7 mouse cellular contexts compared by ENCODE assay signal in the genomic region with DNA sequence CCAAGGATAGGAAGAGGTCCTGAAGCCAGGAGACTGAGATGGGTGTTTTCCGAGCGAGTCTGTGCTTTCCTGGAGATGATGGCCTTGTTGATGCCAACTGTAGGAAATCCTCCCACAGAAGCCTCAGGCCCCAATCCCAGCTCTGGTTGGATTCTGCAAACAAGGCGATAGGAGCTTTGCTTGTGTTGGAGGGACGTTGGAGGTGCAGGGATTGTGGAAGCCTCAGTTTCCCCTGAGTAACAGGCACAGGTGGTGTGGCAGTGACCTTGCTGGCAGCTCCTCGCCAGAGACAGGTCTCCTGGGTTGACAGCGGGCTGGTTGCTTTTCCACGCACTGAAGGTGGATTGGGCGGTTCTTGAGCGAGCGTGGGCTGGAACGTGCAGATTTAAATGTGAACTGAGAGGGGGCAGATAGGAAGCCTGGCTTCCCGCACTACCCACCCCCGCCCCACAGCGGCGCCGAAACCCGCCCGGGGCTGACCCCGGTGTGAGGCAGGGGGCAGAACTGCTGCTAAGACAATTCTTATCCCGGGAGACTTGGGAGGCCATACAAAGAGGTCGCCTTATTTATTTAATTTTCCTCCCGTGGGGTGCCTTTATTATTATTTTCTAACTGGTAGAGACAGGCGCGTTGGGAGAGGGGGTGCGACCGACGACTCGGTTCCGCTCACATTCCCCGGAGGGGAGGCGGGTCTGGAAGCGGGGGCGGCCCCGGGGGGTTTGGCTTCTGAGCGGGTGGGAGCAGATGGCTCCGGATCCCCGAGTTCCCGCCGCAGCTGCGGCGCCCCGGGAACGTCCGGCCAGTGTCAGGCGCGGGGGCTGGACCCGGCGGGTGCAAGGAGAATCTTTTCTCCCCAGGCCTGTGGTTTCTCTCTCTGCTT. TPM values are rescaled to one million over a fixed set of nuclear protein-coding genes. Genes with fewer than 3 reads are reported as not detected.
DNase-seq lines count a peak whose midpoint lies in the region; ATAC-seq lines count a peak whose summit lies in the region.

No protein-coding gene starts in this region.

- no peak overlapping the region for H3K27ac ChIP-seq in forebrain, embryonic 10.5 days
- H3K27ac ChIP-seq in hindbrain, embryonic 12.5 days, result no peak overlapping the region; the same call in 1 of the 2 replicates
- 0 out of 2 replicates have a peak overlapping the region, but pooled peaks have one; percentile 59 for H3K27ac ChIP-seq in midbrain, embryonic 10.5 days (replicated peaks)

- ATAC-seq in hindbrain, embryonic 12.5 days (ENCODE audit: low FRiP score), result no peak
- ATAC-seq in monocyte, adult 5-6 weeks (replicated peaks; ENCODE audit: insufficient number of reproducible peaks, low FRiP score, low TSS enrichment, poor library complexity, severe bottlenecking), result no peak

- peak; percentile 78 for DNase-seq in right cerebral cortex, adult 18-20 months
- DNase-seq in right cerebral cortex, postnatal 4 days, result no peak
- peak; percentile 27 for DNase-seq in forebrain, embryonic 10.5 days (ENCODE audit: extremely low spot score, low spot score)
- peak; percentile 40 for DNase-seq in midbrain, embryonic 10.5 days (ENCODE audit: low spot score)
- no peak for DNase-seq in thymus, postnatal 10 days (ENCODE audit: low spot score in 2 of 2)

- H3K4me3 ChIP-seq in forebrain, embryonic 10.5 days, result peak overlapping the region; percentile 68
- peak overlapping the region; percentile 70 for H3K4me3 ChIP-seq in hindbrain, embryonic 12.5 days
- H3K4me3 ChIP-seq in midbrain, embryonic 10.5 days, result peak overlapping the region; percentile 73

- H3K9me3 ChIP-seq in forebrain, embryonic 10.5 days, result 0 out of 2 replicates have a peak, but pooled peaks cover 3% of the 10 kb centered on the region
- H3K9me3 ChIP-seq in hindbrain, embryonic 12.5 days (replicated peaks), result no peaks in the 10 kb centered on the region
- H3K9me3 ChIP-seq in midbrain, embryonic 10.5 days (replicated peaks), result no peaks in the 10 kb centered on the region; the same call in 1 of the 2 replicates

- H3K9ac ChIP-seq in hindbrain, embryonic 12.5 days, result peak overlapping the region; percentile 60

- 2% methylated on average over 48 of the region's 48 CpGs for WGBS in forebrain, embryonic 10.5 days
- WGBS in hindbrain, embryonic 12.5 days, result 3% methylated on average over 48 of the region's 48 CpGs
- WGBS in midbrain, embryonic 10.5 days, result 3% methylated on average over 48 of the region's 48 CpGs

- H3K4me1 ChIP-seq in forebrain, embryonic 10.5 days, result peaks cover 53% of the 10 kb centered on the region
- peaks cover 49% of the 10 kb centered on the region for H3K4me1 ChIP-seq in hindbrain, embryonic 12.5 days
- peaks cover 67% of the 10 kb centered on the region for H3K4me1 ChIP-seq in midbrain, embryonic 10.5 days

- H3K36me3 ChIP-seq in forebrain, embryonic 10.5 days (replicated peaks), result no peaks in the 10 kb centered on the region
- no peaks in the 10 kb centered on the region for H3K36me3 ChIP-seq in hindbrain, embryonic 12.5 days
- H3K36me3 ChIP-seq in midbrain, embryonic 10.5 days, result no peaks in the 10 kb centered on the region

- H3K27me3 ChIP-seq in forebrain, embryonic 10.5 days (ENCODE audit: poor library complexity, severe bottlenecking), result peaks cover 93% of the 10 kb centered on the region
- peaks cover 83% of the 10 kb centered on the region for H3K27me3 ChIP-seq in hindbrain, embryonic 12.5 days
- H3K27me3 ChIP-seq in midbrain, embryonic 10.5 days (ENCODE audit: low read depth, poor library complexity, severe bottlenecking), result peaks cover 92% of the 10 kb centered on the region

- peak overlapping the region; percentile 97 for H3K4me2 ChIP-seq in hindbrain, embryonic 12.5 days (replicated peaks)

RNA-seq across cellular contexts. Expression of gene Agap2, which starts 6.1 kb away (rescaled TPM):
- 0.10 and 0.23 TPM in 2 replicates for polyA plus RNA-seq in forebrain, embryonic 10.5 days (2016; fragmentation: Nextera tagmentation; extraction: Ambion mirVana)
- polyA plus RNA-seq in hindbrain, embryonic 12.5 days (2016; fragmentation: Nextera tagmentation; extraction: Ambion mirVana), result 1.7 and 2.0 TPM in 2 replicates
- 0.10 and 0.19 TPM in 2 replicates for polyA plus RNA-seq in midbrain, embryonic 10.5 days (2016; fragmentation: Nextera tagmentation; extraction: Ambion mirVana)
- total RNA-seq in monocyte, adult 5-6 weeks (2017), result 31.1 to 112 TPM (median 48.9 TPM) in 3 replicates

RNA-seq across cellular contexts. Expression of gene Tspan31, which starts 11.1 kb away (rescaled TPM):
- polyA plus RNA-seq in forebrain, embryonic 10.5 days (2016; fragmentation: Nextera tagmentation; extraction: Ambion mirVana), result 188 and 190 TPM in 2 replicates
- polyA plus RNA-seq in hindbrain, embryonic 12.5 days (2016; fragmentation: Nextera tagmentation; extraction: Ambion mirVana), result 141 and 148 TPM in 2 replicates
- 197 and 208 TPM in 2 replicates for polyA plus RNA-seq in midbrain, embryonic 10.5 days (2016; fragmentation: Nextera tagmentation; extraction: Ambion mirVana)
- 38.1 to 49.9 TPM (median 47.0 TPM) in 3 replicates for total RNA-seq in monocyte, adult 5-6 weeks (2017)

RNA-seq across cellular contexts. Expression of gene Cdk4, which starts 17.8 kb away (rescaled TPM):
- 3,005 and 3,066 TPM in 2 replicates for polyA plus RNA-seq in forebrain, embryonic 10.5 days (2016; fragmentation: Nextera tagmentation; extraction: Ambion mirVana)
- polyA plus RNA-seq in hindbrain, embryonic 12.5 days (2016; fragmentation: Nextera tagmentation; extraction: Ambion mirVana), result 1,725 and 1,814 TPM in 2 replicates
- 2,811 and 2,916 TPM in 2 replicates for polyA plus RNA-seq in midbrain, embryonic 10.5 days (2016; fragmentation: Nextera tagmentation; extraction: Ambion mirVana)
- 23.3 to 49.4 TPM (median 23.9 TPM) in 3 replicates for total RNA-seq in monocyte, adult 5-6 weeks (2017)

RNA-seq across cellular contexts. Expression of gene March9, which starts 21.2 kb away (rescaled TPM):
- polyA plus RNA-seq in forebrain, embryonic 10.5 days (2016; fragmentation: Nextera tagmentation; extraction: Ambion mirVana), result 1.1 and 1.2 TPM in 2 replicates
- polyA plus RNA-seq in hindbrain, embryonic 12.5 days (2016; fragmentation: Nextera tagmentation; extraction: Ambion mirVana), result 5.4 and 6.1 TPM in 2 replicates
- 1.3 and 1.7 TPM in 2 replicates for polyA plus RNA-seq in midbrain, embryonic 10.5 days (2016; fragmentation: Nextera tagmentation; extraction: Ambion mirVana)
- total RNA-seq in monocyte, adult 5-6 weeks (2017), result 1.6 TPM in 1 of 3 replicates, not detected in the others

RNA-seq across cellular contexts. Expression of gene Cyp27b1, which starts 33.1 kb away (rescaled TPM):
- 0.11 and 0.16 TPM in 2 replicates for polyA plus RNA-seq in forebrain, embryonic 10.5 days (2016; fragmentation: Nextera tagmentation; extraction: Ambion mirVana)
- polyA plus RNA-seq in hindbrain, embryonic 12.5 days (2016; fragmentation: Nextera tagmentation; extraction: Ambion mirVana), result 0.25 TPM in 1 of 2 replicates, not detected in the other
- 0.07 and 0.22 TPM in 2 replicates for polyA plus RNA-seq in midbrain, embryonic 10.5 days (2016; fragmentation: Nextera tagmentation; extraction: Ambion mirVana)
- not detected in 3 replicates for total RNA-seq in monocyte, adult 5-6 weeks (2017)

Comparison
In these comparisons a context has a peak if more than half of its experiments do, and no peak if none do; other contexts are left out.
1. DNase-seq: peak in right cerebral cortex, adult 18-20 months (single experiment), forebrain, embryonic 10.5 days (single experiment) and midbrain, embryonic 10.5 days (single experiment); none in right cerebral cortex, postnatal 4 days (single experiment) and thymus, postnatal 10 days (0 of 2).
2. Peak in every context shown above with its lines, with median percentiles within 50 percentile points of each other: H3K4me3 ChIP-seq.